Mouse (Mus musculus) c-Kit-positive CD71-positive TER-119-negative erythroid progenitor cells, embryonic 14.5 days (primary cell): Measurements from ENCODE around the gene Eif4e3.

Source experiments
- DNase-seq: peaks from one replicate; pipeline ENCODE4 v3.0.0-alpha.2; 2013; ENCODE audit warnings: low read depth

Eif4e3 gene

DNA sequence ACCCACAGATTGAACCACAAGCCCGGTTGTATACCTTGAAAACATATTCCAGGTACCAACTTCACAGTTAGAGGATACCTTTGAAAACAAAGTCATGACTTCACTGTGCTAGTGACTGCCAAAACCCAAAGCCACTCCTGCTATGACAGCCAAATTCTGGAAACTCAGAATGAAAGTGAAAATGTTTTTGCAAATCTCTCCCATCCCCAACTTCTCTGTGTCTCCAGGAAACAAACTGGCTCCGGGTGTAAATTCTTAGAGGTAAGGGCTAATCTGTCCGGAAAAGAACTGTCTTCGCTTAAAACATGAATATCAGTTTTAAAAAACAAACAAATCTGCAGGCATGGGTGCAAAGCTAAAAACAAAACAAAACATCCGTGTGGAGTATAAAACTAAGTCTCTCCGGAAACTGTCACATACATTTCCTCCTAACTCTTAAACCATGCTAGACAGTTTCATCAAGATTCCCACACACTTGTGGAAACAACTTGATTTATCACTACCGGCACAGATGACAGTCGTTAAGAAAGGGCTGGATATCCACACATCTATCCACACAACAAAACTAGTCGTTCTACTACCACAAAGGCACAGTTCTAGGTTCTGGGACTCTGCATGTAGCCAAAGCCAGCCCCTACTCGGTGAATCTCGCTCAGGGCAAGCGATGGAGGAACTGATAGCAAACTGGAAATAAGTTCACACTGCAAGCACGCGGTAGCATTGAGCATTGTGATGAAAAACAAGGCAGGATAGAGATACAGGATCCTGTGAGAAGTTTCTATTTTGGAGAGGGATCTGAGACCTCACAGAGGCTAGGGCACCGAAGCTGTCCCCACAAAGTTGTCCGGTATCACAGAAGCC, 884 bp downstream of the Eif4e3 start:
- DNase-seq: no peak

GRCm38 (mm10) chr6:99663232-99663631, 3.3 kb downstream of the Eif4e3 start:
- DNase-seq: no peak

- DNase-seq: no peak
These were observed 6.1 kb downstream of the Eif4e3 start for GRCm38 (mm10) chr6:99660443-99660842.

DNA sequence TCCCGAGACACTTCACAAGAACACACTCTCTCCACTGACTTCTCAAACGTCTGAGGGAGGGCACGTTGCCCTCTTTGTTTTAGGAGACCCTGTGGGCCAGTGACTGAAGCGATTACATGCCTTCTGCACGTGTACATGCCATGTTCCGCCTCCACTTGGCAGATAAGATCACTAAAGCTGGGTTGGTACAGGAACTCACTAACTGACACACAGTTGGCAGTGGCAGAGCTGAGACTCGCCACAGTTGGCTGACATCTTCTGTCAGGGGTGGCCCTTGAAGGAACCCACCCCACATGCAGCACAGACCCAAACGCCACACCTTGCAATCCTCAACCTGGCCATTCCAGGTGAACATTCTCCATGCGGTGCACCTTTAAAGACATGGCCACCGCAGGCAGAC, 8.0 kb downstream of the Eif4e3 start:
- DNase-seq: no peak

- no peak for DNase-seq
These were observed 10.5 kb downstream of the Eif4e3 start for GRCm38 (mm10) chr6:99656088-99656487.

- no peak for DNase-seq
These were observed 11.1 kb downstream of the Eif4e3 start for GRCm38 (mm10) chr6:99655488-99655887.

GRCm38 (mm10) chr6:99654343-99654742, 12.2 kb downstream of the Eif4e3 start:
- DNase-seq: no peak

- no peak for DNase-seq
These were observed 14.2 kb downstream of the Eif4e3 start for GRCm38 (mm10) chr6:99652341-99652740.

- DNase-seq: no peak
These were observed 17.3 kb downstream of the Eif4e3 start for GRCm38 (mm10) chr6:99649307-99649706.

DNA sequence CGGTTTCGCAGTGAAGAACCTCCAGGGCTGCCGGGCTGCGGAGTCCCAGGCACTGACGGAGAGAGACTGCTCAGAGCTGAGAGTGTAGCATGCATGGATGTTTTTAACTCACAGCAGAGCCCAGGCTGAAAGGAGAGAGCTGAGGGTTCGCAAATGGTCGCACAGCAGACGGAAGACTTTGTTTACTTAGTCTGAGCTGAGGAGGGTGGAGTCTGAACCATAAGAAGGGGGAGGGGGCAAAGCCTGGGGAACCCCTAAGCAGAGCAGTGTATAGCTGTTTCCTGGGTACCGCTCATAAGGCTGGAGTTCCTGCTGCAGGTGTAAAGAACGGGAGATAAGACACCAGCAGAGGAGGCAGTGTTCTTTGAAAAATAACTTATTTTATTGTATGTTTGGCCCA, 20.2 kb downstream of the Eif4e3 start:
- no peak for DNase-seq

GRCm38 (mm10) chr6:99644876-99645275, 21.7 kb downstream of the Eif4e3 start:
- no peak for DNase-seq

DNA sequence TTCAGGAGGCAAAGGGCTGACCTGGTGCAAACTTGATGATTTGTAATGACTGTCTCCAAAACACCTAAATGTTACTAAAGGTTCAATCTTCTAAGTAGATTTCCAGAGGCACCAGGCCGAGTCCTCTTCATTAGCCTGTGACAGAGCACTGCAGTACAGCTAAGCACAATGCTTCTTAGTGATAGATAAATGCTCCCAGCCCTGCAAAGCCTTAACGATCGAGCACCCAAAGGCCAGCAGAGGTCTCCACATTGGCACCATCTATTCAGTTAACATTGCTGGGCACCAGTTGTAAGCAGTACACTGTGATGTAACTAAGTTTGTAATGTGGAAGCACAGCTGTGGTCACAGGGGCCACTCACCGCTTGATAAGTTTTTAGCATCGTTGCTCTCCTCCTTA, 22.2 kb downstream of the Eif4e3 start:
- DNase-seq: no peak

- no peak for DNase-seq
These were observed 23.0 kb downstream of the Eif4e3 start for GRCm38 (mm10) chr6:99643439-99644199.

GRCm38 (mm10) chr6:99637456-99637855, 29.1 kb downstream of the Eif4e3 start:
- no peak for DNase-seq

- DNase-seq: no peak
These were observed 29.8 kb downstream of the Eif4e3 start for GRCm38 (mm10) chr6:99636801-99637200.

DNA sequence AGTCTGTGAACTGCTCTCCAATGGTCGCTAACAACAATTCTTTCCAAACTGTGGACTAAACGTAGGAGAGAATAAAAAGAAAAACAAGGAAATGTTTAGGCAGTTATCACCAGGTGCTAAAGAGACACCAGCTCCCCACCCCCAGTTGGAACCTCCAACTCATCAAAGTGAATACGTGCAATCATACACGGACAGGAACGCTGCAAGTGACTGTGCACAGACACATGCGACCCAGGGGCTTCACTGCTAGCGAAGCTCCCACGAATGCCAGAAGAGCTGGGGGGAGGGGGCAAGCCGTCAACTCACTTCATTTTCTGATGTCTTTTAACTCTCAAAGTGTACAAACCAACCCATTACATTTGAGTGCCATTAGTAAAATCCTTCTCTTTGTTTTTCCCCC, 30.4 kb downstream of the Eif4e3 start:
- no peak for DNase-seq

DNA sequence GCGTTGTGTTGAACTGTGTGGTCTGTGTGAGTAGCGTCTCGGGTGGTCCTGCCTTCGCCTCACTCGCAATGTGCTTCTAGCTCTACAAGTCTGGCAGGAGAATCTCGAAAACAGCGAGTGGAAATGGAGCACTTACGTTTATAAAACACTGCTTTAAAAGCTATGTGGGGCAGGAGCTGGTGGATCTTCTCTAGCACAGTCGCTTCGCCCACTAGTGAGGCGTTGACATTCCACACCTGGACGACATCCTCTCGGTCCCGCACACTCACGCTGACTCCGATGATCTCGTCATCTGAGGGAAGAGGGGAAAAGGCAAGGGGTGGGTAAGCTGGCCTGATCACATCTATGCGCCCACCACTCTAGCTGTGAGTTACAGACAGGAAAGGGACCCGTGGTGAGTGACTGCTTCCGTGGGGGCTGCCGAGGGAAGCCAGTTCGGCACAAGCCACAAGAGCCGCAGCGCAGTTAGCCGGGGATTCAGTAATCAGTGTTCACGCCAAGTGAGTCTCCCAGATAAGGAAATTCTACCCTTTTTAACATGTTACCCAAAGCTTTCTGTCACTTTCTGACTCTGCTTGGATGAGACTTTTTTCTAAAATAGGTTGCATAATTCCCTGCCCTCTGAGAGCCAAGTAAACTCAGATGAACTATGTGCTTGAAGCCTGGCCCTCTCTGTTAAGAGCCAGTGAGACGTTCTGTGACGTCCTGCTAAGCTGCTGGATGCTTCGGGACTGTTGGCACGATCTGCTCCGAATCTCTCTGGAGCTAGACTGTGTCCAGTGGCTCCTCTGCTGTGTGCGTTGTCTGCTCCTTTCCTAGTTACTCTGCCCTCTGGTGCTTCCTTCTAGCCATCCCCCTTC, 34.2 kb downstream of the Eif4e3 start:
- no peak for DNase-seq

GRCm38 (mm10) chr6:99631637-99632036, 34.9 kb downstream of the Eif4e3 start:
- no peak for DNase-seq

DNA sequence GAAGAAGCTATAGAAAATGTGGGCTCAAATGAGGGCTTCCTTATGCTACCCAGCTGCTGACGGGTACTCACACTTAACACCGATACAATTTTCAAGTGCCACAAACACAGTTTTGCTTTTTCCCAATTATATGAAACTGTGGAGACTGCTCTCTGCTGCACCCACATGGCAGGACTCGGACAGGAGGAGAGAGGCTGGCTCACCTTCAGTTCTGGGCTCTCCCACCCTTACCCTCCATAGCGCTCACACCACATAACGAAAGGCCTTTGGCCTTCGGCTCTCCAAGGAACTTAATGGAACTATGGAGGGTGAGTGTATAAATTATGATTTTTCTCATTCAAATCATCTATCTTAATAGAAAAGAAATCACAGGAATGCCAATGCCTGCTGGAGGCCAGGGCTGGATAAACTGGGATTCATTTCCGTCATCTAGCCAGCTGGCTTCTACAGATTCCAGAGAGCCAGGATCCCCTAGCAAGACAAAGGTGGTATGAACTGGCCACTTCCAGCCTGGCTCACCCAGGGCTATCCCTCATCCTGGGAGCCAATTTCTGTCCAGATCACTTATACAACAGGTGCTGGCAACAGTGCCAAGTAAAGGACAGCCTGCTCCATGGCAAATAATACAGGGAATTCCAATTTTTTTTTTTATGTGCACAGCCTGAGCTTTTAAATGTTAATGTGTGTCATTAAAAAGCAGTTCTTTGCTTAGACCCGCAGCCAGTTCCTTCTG, 36.7 kb downstream of the Eif4e3 start:
- DNase-seq: no peak

- no peak for DNase-seq
These were observed 40.2 kb downstream of the Eif4e3 start for GRCm38 (mm10) chr6:99626347-99626746.

DNA sequence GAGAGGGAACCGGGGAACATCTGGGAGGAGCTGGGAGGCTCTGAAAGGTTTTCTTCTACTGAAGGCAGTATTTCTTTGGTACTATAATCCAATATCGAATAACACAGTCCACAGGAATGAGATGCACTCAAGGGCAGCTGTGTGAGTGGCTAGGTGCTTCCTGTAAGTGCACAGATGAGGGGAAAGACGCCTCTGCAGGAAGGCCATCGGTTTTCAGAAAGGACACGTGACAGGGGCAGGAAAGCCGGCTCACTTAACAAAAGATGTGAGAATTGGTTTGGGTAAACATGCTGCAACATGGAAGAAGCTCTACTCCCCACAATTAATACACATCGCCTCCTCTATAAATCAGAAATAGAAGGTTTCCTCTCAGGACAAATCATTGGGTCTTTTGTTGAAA, 40.8 kb downstream of the Eif4e3 start:
- DNase-seq: no peak

GRCm38 (mm10) chr6:99625306-99625705, 41.3 kb downstream of the Eif4e3 start:
- DNase-seq: no peak
